In genomic region chr3:41908952-41909351, GRCm38 (mm10) we compare ENCODE assay signal across 26 mouse cellular contexts.
"Had no signal": no experiment of that assay in that cellular context is flagged by ENCODE, and none has a peak within 500 bp of the region (broad histone marks: within the 10 kb centered on the region; RNA-seq: fewer than 3 reads in every experiment).

No protein-coding gene starts in this region.

- H3K4me1 ChIP-seq: heart, embryonic 10.5 days; heart, embryonic 12.5 days; hindbrain, embryonic 10.5 days; hindbrain, embryonic 12.5 days; intestine, embryonic 15.5 days; limb, embryonic 13.5 days; limb, embryonic 15.5 days; liver, embryonic 12.5 days had no signal

- H3K9me3 ChIP-seq: heart, embryonic 10.5 days; heart, embryonic 12.5 days; hindbrain, embryonic 10.5 days; hindbrain, embryonic 12.5 days; intestine, embryonic 15.5 days; limb, embryonic 13.5 days; limb, embryonic 15.5 days; liver, embryonic 12.5 days had no signal

- H3K27me3 ChIP-seq: heart, embryonic 12.5 days; hindbrain, embryonic 12.5 days; intestine, embryonic 15.5 days; limb, embryonic 13.5 days; limb, embryonic 15.5 days; liver, embryonic 12.5 days had no signal

- H3K36me3 ChIP-seq: heart, embryonic 10.5 days; heart, embryonic 12.5 days; hindbrain, embryonic 10.5 days; hindbrain, embryonic 12.5 days; intestine, embryonic 15.5 days; limb, embryonic 13.5 days; limb, embryonic 15.5 days; liver, embryonic 12.5 days had no signal

- H3K9ac ChIP-seq: heart, embryonic 12.5 days; hindbrain, embryonic 12.5 days; hindbrain, embryonic 14.5 days; intestine, embryonic 15.5 days; limb, embryonic 13.5 days; limb, embryonic 15.5 days; liver, embryonic 12.5 days; liver, embryonic 14.5 days had no signal

- H3K4me2 ChIP-seq: heart, embryonic 12.5 days; hindbrain, embryonic 12.5 days; hindbrain, embryonic 14.5 days; intestine, embryonic 15.5 days; limb, embryonic 13.5 days; limb, embryonic 15.5 days; liver, embryonic 12.5 days had no signal

- DNase-seq: gastrocnemius, adult 2 months; gastrocnemius, postnatal 10 days; gastrocnemius, postnatal 25 days; heart, adult 18-20 months; heart, postnatal 10 days; heart, postnatal 4 days; kidney, adult 18-20 months; kidney, adult 8-10 months; kidney, postnatal 10 days; kidney, postnatal 36 days; layer of hippocampus, adult 9-11 months; layer of hippocampus, postnatal 36 days; left cerebral cortex, postnatal 4 days had no signal

- ATAC-seq: hindbrain, embryonic 16.5 days; inflammation-experienced regulatory T-cells, adult 6 months; intestine, embryonic 15.5 days; intestine, postnatal 0 days; liver, embryonic 12.5 days had no signal

- H3K4me3 ChIP-seq: gastrocnemius, adult 2 months; heart, embryonic 10.5 days; heart, embryonic 12.5 days; hindbrain, embryonic 10.5 days; hindbrain, embryonic 12.5 days; intestine, embryonic 15.5 days; limb, embryonic 13.5 days; limb, embryonic 15.5 days; liver, embryonic 12.5 days had no signal

- H3K27ac ChIP-seq: gastrocnemius, adult 2 months; heart, embryonic 10.5 days; hindbrain, embryonic 10.5 days; hindbrain, embryonic 12.5 days; hindbrain, embryonic 14.5 days; intestine, embryonic 15.5 days; limb, embryonic 13.5 days; limb, embryonic 15.5 days; liver, embryonic 12.5 days; liver, embryonic 14.5 days had no signal
